Mouse (Mus musculus) naive thymus-derived CD4-positive, alpha-beta T cell, adult 2 months (primary cell): ENCODE data around the gene Il6ra.
A peak's percentile ranks its signal among the peaks of the same experiment; 100 is the strongest.

ENCODE experiments used
- DNase-seq: peaks from one replicate; pipeline ENCODE4 v3.0.0-alpha.2; 2011; ENCODE audit warnings: low read depth

Gene Il6ra

GRCm38 (mm10) chr3:89912543-89913391 lies at the start of gene Il6ra:
Gene Il6ra, minus strand, starts transcription at chr3:89913196.
- peak; percentile 81 for DNase-seq

GRCm38 (mm10) chr3:89962059-89962750 lies 49.2 kb upstream of the Il6ra start:
- no peak for DNase-seq

GRCm38 (mm10) chr3:89961436-89961835 lies 48.4 kb upstream of the Il6ra start:
- DNase-seq = peak; percentile 42

- DNase-seq = peak; percentile 92
Observed at GRCm38 (mm10) chr3:89960469-89960868, 47.5 kb upstream of the Il6ra start.

- peak; percentile 33 for DNase-seq
Observed at GRCm38 (mm10) chr3:89959435-89959834, 46.4 kb upstream of the Il6ra start.

GRCm38 (mm10) chr3:89957880-89958279 lies 44.9 kb upstream of the Il6ra start:
- DNase-seq = no peak

- no peak for DNase-seq
Observed at GRCm38 (mm10) chr3:89956177-89956971, 43.4 kb upstream of the Il6ra start.

GRCm38 (mm10) chr3:89953420-89953819 lies 40.4 kb upstream of the Il6ra start:
- peak; percentile 91 for DNase-seq

- DNase-seq = no peak
Observed at GRCm38 (mm10) chr3:89948655-89949054, 35.7 kb upstream of the Il6ra start.

GRCm38 (mm10) chr3:89948021-89948420 lies 35.0 kb upstream of the Il6ra start:
- DNase-seq = no peak

GRCm38 (mm10) chr3:89945026-89945425 lies 32.0 kb upstream of the Il6ra start:
- no peak for DNase-seq

- DNase-seq = no peak
Observed at GRCm38 (mm10) chr3:89942894-89943293, 29.9 kb upstream of the Il6ra start.

- no peak for DNase-seq
Observed at GRCm38 (mm10) chr3:89936495-89936894, 23.5 kb upstream of the Il6ra start.

- no peak for DNase-seq
Observed at GRCm38 (mm10) chr3:89932925-89933324, 19.9 kb upstream of the Il6ra start.

- no peak for DNase-seq
Observed at GRCm38 (mm10) chr3:89928956-89929355, 16.0 kb upstream of the Il6ra start.

- peak; percentile 37 for DNase-seq
Observed at GRCm38 (mm10) chr3:89926440-89926839, 13.4 kb upstream of the Il6ra start.

GRCm38 (mm10) chr3:89920711-89921110 lies 7.7 kb upstream of the Il6ra start:
- no peak for DNase-seq

GRCm38 (mm10) chr3:89917408-89917807 lies 4.4 kb upstream of the Il6ra start:
- no peak for DNase-seq

GRCm38 (mm10) chr3:89916622-89917021 lies 3.6 kb upstream of the Il6ra start:
- DNase-seq = no peak

GRCm38 (mm10) chr3:89914700-89915099 lies 1.7 kb upstream of the Il6ra start:
- no peak for DNase-seq

- DNase-seq = no peak
Observed at GRCm38 (mm10) chr3:89912108-89912542, 871 bp downstream of the Il6ra start.

GRCm38 (mm10) chr3:89911207-89911606 lies 1.8 kb downstream of the Il6ra start:
- peak; percentile 65 for DNase-seq
